Comparison of ENCODE assay signal across 9 mouse cellular contexts in the genomic region with DNA sequence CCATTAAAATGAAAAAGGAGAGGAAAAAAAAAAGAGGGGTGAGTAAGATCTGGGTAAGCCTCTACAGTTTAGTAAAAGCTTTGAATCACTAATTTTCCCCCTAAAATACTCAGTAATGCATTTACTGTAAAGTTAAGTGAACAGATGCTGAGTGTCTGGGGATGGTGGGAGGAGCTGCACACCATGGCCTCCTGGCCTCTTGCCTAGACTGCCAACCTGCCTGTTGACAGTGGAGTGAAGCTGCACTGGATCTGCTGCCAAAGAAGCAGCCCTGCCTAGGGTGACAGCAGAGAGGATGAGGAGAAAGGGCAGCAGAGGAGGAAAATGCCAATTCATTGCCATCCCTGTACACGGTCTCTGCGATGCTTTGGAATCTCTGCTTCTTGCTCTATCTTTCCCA.
A peak's percentile ranks its signal among the peaks of the same experiment; 100 is the strongest.
DNase-seq lines count a peak whose midpoint lies in the region; TF ChIP-seq lines count a peak whose summit lies in the region.
"Had no signal": no experiment of that assay in that cellular context is flagged by ENCODE, and none has a peak within 500 bp of the region (broad histone marks: within the 10 kb centered on the region; RNA-seq: fewer than 3 reads in every experiment).

No protein-coding gene starts in this region.

- 48% methylated on average over 2 of the region's 2 CpGs for WGBS in lung, adult 2 months

- no peak for TF ChIP-seq CTCF in lung, adult 2 months (IDR thresholded peaks at IDR 0.05; ENCODE audit: insufficient read depth, low read length)

- TF ChIP-seq POLR2A in lung, adult 2 months (IDR thresholded peaks at IDR 0.05; ENCODE audit: borderline replicate concordance, extremely low read depth, low read depth, low read length): no peak

- peaks cover 38% of the 10 kb centered on the region for H3K4me1 ChIP-seq in lung, adult 2 months (ENCODE audit: control insufficient read depth, insufficient read depth, low read length)

- DNase-seq in adrenal gland, postnatal 10 days: peak; percentile 46
- DNase-seq in adrenal gland, adult 18-20 months (ENCODE audit: low spot score in 2 of 2): no peak
- DNase-seq in lung, adult 18-20 months: peak; percentile 56 to 67
- DNase-seq in lung, adult 2 months: no peak
- DNase-seq in left cerebral cortex, postnatal 36 days (ENCODE audit: low spot score in 2 of 2): peak; percentile 25 to 48
- peak; percentile 19 to 23 for DNase-seq in right cerebral cortex, postnatal 36 days (ENCODE audit: low spot score in 2 of 2)
- DNase-seq in urinary bladder, adult 18-20 months (ENCODE audit: low spot score in 2 of 2): no peak
- no peak for DNase-seq in spleen, adult 18-20 months

- intact Hi-C loops in left cerebral cortex, postnatal 36 days (cut with DNase I): no loop called here

- H3K4me3 ChIP-seq in lung, adult 2 months (replicated peaks; ENCODE audit: extremely low read depth, low read depth, low read length): no peak overlapping the region
- H3K4me3 ChIP-seq: hindbrain, embryonic 15.5 days had no signal

Comparison
In these comparisons a context has a peak if more than half of its experiments do, and no peak if none do; other contexts are left out.
1. DNase-seq: peak in adrenal gland, postnatal 10 days (single experiment), lung, adult 18-20 months (2 of 2), left cerebral cortex, postnatal 36 days (2 of 2) and right cerebral cortex, postnatal 36 days (2 of 2); none in adrenal gland, adult 18-20 months (0 of 2), lung, adult 2 months (single experiment), urinary bladder, adult 18-20 months (0 of 2) and spleen, adult 18-20 months (0 of 2).